Mouse (Mus musculus): ENCODE data around the gene Ebna1bp2.

- peak; percentile 12; the same call in 1 of the 2 replicates for TF ChIP-seq CTCF (IDR thresholded peaks at IDR 0.05; ENCODE audit: insufficient read depth, low read length)
- no peak for TF ChIP-seq POLR2A (IDR thresholded peaks at IDR 0.05; ENCODE audit: borderline replicate concordance, extremely low read depth, low read depth, low read length)
These were observed 38.0 kb upstream of the Ebna1bp2 start for GRCm38 (mm10) chr4:118582629-118583028.
